12 mouse cellular contexts compared by ENCODE assay signal in genomic region chr2:167415970-167416563, GRCm38 (mm10). TPM values are rescaled to one million over a fixed set of nuclear protein-coding genes. Genes with fewer than 3 reads are reported as not detected.
DNase-seq lines count a peak whose midpoint lies in the region; ATAC-seq and TF ChIP-seq lines count a peak whose summit lies in the region.
"Had no signal": no experiment of that assay in that cellular context is flagged by ENCODE, and none has a peak within 500 bp of the region (broad histone marks: within the 10 kb centered on the region; RNA-seq: fewer than 3 reads in every experiment).

No protein-coding gene starts in this region.

- no peaks in the 10 kb centered on the region for H3K36me3 ChIP-seq in kidney, embryonic 16.5 days (ENCODE audit: insufficient read depth, low read length)
- no peaks in the 10 kb centered on the region for H3K36me3 ChIP-seq in liver, postnatal 0 days (replicated peaks; ENCODE audit: insufficient read depth, low read length)
- H3K36me3 ChIP-seq: hindbrain, embryonic 12.5 days had no signal

- no peak overlapping the region for H3K4me2 ChIP-seq in kidney, embryonic 16.5 days (replicated peaks; ENCODE audit: low read depth, low read length)
- no peak overlapping the region for H3K4me2 ChIP-seq in liver, postnatal 0 days (ENCODE audit: low read depth, low read length)
- H3K4me2 ChIP-seq: hindbrain, embryonic 12.5 days had no signal

- no peak for ATAC-seq in kidney, embryonic 16.5 days (ENCODE audit: low FRiP score, low TSS enrichment)
- peak; percentile 93 for ATAC-seq in liver, postnatal 0 days

- WGBS in kidney, embryonic 16.5 days: 69% methylated on average over 9 of the region's 9 CpGs
- WGBS in liver, postnatal 0 days (ENCODE audit: insufficient replicate concordance): 58% methylated on average over 9 of the region's 9 CpGs

- peaks cover 7% of the 10 kb centered on the region for H3K4me1 ChIP-seq in kidney, embryonic 16.5 days (ENCODE audit: insufficient read depth, low read length)
- H3K4me1 ChIP-seq in liver, postnatal 0 days (ENCODE audit: insufficient read depth): peaks cover 12% of the 10 kb centered on the region

- no peak overlapping the region for H3K9ac ChIP-seq in kidney, embryonic 16.5 days (replicated peaks; ENCODE audit: low read length)
- H3K9ac ChIP-seq in liver, postnatal 0 days (replicated peaks): no peak overlapping the region
- H3K9ac ChIP-seq: hindbrain, embryonic 12.5 days had no signal

- 0 out of 2 replicates have a peak, but pooled peaks cover 2% of the 10 kb centered on the region for H3K9me3 ChIP-seq in kidney, embryonic 16.5 days (ENCODE audit: low read length)
- 0 out of 2 replicates have a peak, but pooled peaks cover 3% of the 10 kb centered on the region for H3K9me3 ChIP-seq in liver, postnatal 0 days (ENCODE audit: low read length)
- H3K9me3 ChIP-seq: hindbrain, embryonic 12.5 days had no signal

- H3K4me3 ChIP-seq in kidney, embryonic 16.5 days (ENCODE audit: low read length): no peak overlapping the region
- no peak overlapping the region for H3K4me3 ChIP-seq in liver, postnatal 0 days (ENCODE audit: low read depth, low read length)
- H3K4me3 ChIP-seq: heart, adult 2 months; hindbrain, embryonic 12.5 days had no signal

- peak; percentile 86 for TF ChIP-seq EP300 in liver, postnatal 0 days (IDR thresholded peaks at IDR 0.05; ENCODE audit: low read depth)

- no peaks in the 10 kb centered on the region for H3K27me3 ChIP-seq in kidney, embryonic 16.5 days (ENCODE audit: insufficient read depth, low read length)
- no peaks in the 10 kb centered on the region for H3K27me3 ChIP-seq in liver, postnatal 0 days (ENCODE audit: insufficient read depth, low read length)
- H3K27me3 ChIP-seq: hindbrain, embryonic 12.5 days had no signal

- no peak for TF ChIP-seq CTCF in liver, postnatal 0 days (IDR thresholded peaks at IDR 0.05; ENCODE audit: low read depth)

- peak; percentile 91 for DNase-seq in kidney, adult 11 months
- peak; percentile 81 for DNase-seq in adrenal gland, adult 2 months
- peak; percentile 73 for DNase-seq in kidney, postnatal 10 days
- peak; percentile 86 for DNase-seq in liver, postnatal 0 days
- no peak for DNase-seq in yolk sac, embryonic 10.5 days (ENCODE audit: low spot score)
- DNase-seq in layer of hippocampus, adult 9-10 months (ENCODE audit: low spot score): no peak
- DNase-seq in cerebellum, postnatal 36 days: no peak
- DNase-seq: heart, adult 2 months; thymus, adult 2 months had no signal

- no peak overlapping the region for H3K27ac ChIP-seq in kidney, embryonic 16.5 days (ENCODE audit: low read length)
- H3K27ac ChIP-seq in liver, postnatal 0 days (ENCODE audit: low read depth): peak overlapping the region; percentile 60; the same call in 1 of the 2 replicates
- H3K27ac ChIP-seq: heart, adult 2 months; hindbrain, embryonic 12.5 days; macrophage had no signal

RNA-seq across cellular contexts. Expression of gene Slc9a8, which starts 5.4 kb away (rescaled TPM):
- polyA plus RNA-seq in kidney, embryonic 16.5 days (2015; fragmentation: Nextera tagmentation; extraction: Ambion mirVana): 20.7 and 25.7 TPM in 2 replicates
- 10 to 100 TPM; 33.8 to 40.2 TPM for total RNA-seq in adrenal gland, adult 2 months (2021)
- 51.2 and 67.5 TPM in 2 replicates for polyA plus RNA-seq in adrenal gland, adult 2 months (2012; rRNA removed)
- polyA plus RNA-seq in liver, postnatal 0 days (2015; fragmentation: Nextera tagmentation; extraction: Ambion mirVana): 7.5 and 9.3 TPM in 2 replicates

Comparison
In these comparisons a context has a peak if more than half of its experiments do, and no peak if none do; other contexts are left out.
1. DNase-seq: peak in kidney, adult 11 months (single experiment), adrenal gland, adult 2 months (single experiment), kidney, postnatal 10 days (single experiment) and liver, postnatal 0 days (single experiment); none in yolk sac, embryonic 10.5 days (single experiment), layer of hippocampus, adult 9-10 months (single experiment) and cerebellum, postnatal 36 days (0 of 2).